Comparison of ENCODE assay signal across 16 mouse cellular contexts in the genomic region with DNA sequence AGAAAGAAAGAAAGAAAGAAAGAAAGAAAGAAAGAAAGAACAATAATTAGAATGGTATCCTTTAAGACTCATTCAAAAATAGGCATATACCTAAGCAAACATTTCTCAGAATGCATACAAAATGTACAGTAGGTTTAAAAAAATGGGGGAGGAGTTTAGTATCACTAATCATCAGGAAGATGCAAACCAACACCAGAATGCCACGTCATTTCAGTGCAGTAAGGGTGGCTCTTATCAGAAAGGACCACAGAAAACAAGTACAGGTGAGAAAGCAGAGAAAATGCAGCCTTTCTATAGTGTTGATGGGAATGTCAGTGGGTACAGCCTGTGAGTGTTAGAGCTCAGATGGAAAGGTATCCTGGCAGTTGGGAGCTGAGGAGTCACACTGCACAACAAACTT. TPM values are rescaled to one million over a fixed set of nuclear protein-coding genes. Genes with fewer than 3 reads are reported as not detected.
"Had no signal": no experiment of that assay in that cellular context is flagged by ENCODE, and none has a peak within 500 bp of the region (broad histone marks: within the 10 kb centered on the region; RNA-seq: fewer than 3 reads in every experiment).

No protein-coding gene starts in this region.

- H3K36me3 ChIP-seq: intestine, embryonic 15.5 days; limb, embryonic 12.5 days; midbrain, embryonic 12.5 days had no signal

- H3K4me3 ChIP-seq: intestine, embryonic 15.5 days; layer of hippocampus, adult 2 months; limb, embryonic 12.5 days; megakaryocyte, embryonic 14.5 days; midbrain, embryonic 12.5 days had no signal

- H3K27me3 ChIP-seq: intestine, embryonic 15.5 days; limb, embryonic 12.5 days; megakaryocyte, embryonic 14.5 days; midbrain, embryonic 12.5 days had no signal

- H3K27ac ChIP-seq: intestine, embryonic 15.5 days; layer of hippocampus, adult 2 months; limb, embryonic 12.5 days; midbrain, embryonic 12.5 days had no signal

- DNase-seq: kidney, adult 18-20 months; kidney, postnatal 10 days; kidney, postnatal 4 days; lung, adult 18-20 months; lung, postnatal 4 days; right cerebral cortex, postnatal 14 days had no signal

- H3K4me2 ChIP-seq: intestine, embryonic 15.5 days; limb, embryonic 12.5 days; midbrain, embryonic 12.5 days had no signal

- H3K9me3 ChIP-seq: intestine, embryonic 15.5 days; limb, embryonic 12.5 days; midbrain, embryonic 12.5 days had no signal

- H3K4me1 ChIP-seq: intestine, embryonic 15.5 days; limb, embryonic 12.5 days; megakaryocyte, embryonic 14.5 days; midbrain, embryonic 12.5 days had no signal

- H3K9ac ChIP-seq: intestine, embryonic 15.5 days; limb, embryonic 12.5 days; midbrain, embryonic 12.5 days had no signal

- ATAC-seq: intestine, embryonic 15.5 days; midbrain, embryonic 16.5 days had no signal

RNA-seq across cellular contexts. Expression of gene Gm47985, which starts 55.6 kb away (rescaled TPM):
- total RNA-seq: layer of hippocampus, adult 2 months; layer of hippocampus, postnatal 10 days; left cerebral cortex, postnatal 36 days had no signal
- polyA plus RNA-seq: intestine, embryonic 15.5 days; midbrain, embryonic 16.5 days; neural tube, embryonic 14.5 days; urinary bladder, adult 2 months had no signal
